ENCODE assay signal across 10 mouse cellular contexts in the genomic region with DNA sequence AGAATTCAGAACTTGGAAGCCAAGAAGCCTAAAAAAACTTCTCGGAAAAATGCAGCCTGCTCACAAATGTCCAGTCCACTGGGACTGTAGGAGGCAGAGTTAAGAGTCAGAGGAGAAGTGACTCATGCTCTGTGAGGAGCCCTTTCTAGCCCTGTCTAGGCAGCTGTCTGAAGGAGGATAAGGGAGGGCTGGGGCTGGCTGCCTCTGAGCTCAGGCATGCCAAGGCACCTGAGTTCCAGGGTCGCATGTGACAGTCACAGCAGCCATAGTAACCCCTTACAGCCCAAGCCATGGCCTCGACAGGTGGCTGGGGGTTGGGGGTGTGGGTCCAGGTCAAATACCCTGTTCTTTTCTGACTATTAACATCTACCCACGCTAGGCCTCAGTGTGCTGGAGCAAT. TPM values are rescaled to one million over a fixed set of nuclear protein-coding genes. Genes with fewer than 3 reads are reported as not detected.
DNase-seq lines count a peak whose midpoint lies in the region; ATAC-seq lines count a peak whose summit lies in the region.
"Had no signal": no experiment of that assay in that cellular context is flagged by ENCODE, and none has a peak within 500 bp of the region (broad histone marks: within the 10 kb centered on the region; RNA-seq: fewer than 3 reads in every experiment).

No protein-coding gene starts in this region.

- WGBS in neural tube, embryonic 14.5 days, result 72% methylated on average over 4 of the region's 4 CpGs
- WGBS in forebrain, embryonic 15.5 days, result 73% methylated on average over 4 of the region's 4 CpGs

- no peaks in the 10 kb centered on the region for H3K4me1 ChIP-seq in neural tube, embryonic 14.5 days (ENCODE audit: control insufficient read depth, insufficient read depth, low read length)
- no peaks in the 10 kb centered on the region for H3K4me1 ChIP-seq in forebrain, embryonic 15.5 days

- DNase-seq in neural tube, embryonic 10.5 days (ENCODE audit: extremely low spot score, low spot score), result no peak
- DNase-seq in adrenal gland, adult 8-10 months, result peak; percentile 31
- DNase-seq in gastrocnemius, postnatal 4 days (ENCODE audit: low spot score in 2 of 2), result peak; percentile 29 to 57
- peak; percentile 34 for DNase-seq in lung, postnatal 25 days (ENCODE audit: low spot score)
- DNase-seq in cerebellum, adult 11 months, result no peak
- no peak for DNase-seq in frontal cortex, postnatal 10 days (ENCODE audit: low spot score in 2 of 2)
- DNase-seq: forebrain, postnatal 0 days; liver, embryonic 13.5 days had no signal

- H3K4me3 ChIP-seq in neural tube, embryonic 14.5 days (ENCODE audit: low read depth, low read length), result no peak overlapping the region
- no peak overlapping the region for H3K4me3 ChIP-seq in forebrain, embryonic 15.5 days
- H3K4me3 ChIP-seq: liver, embryonic 13.5 days had no signal

- H3K27me3 ChIP-seq in neural tube, embryonic 14.5 days (ENCODE audit: control insufficient read depth, insufficient read depth, low read length), result no peaks in the 10 kb centered on the region
- H3K27me3 ChIP-seq in forebrain, embryonic 15.5 days, result no peaks in the 10 kb centered on the region
- H3K27me3 ChIP-seq: liver, embryonic 13.5 days had no signal

- no peak overlapping the region for H3K9ac ChIP-seq in neural tube, embryonic 14.5 days (replicated peaks; ENCODE audit: low read depth, low read length)
- H3K9ac ChIP-seq in forebrain, embryonic 15.5 days (replicated peaks), result no peak overlapping the region
- H3K9ac ChIP-seq: forebrain, postnatal 0 days; liver, embryonic 13.5 days had no signal

- H3K36me3 ChIP-seq in neural tube, embryonic 14.5 days (ENCODE audit: control insufficient read depth, insufficient read depth, low read length), result no peaks in the 10 kb centered on the region
- H3K36me3 ChIP-seq in forebrain, embryonic 15.5 days, result no peaks in the 10 kb centered on the region

- no peak overlapping the region for H3K27ac ChIP-seq in neural tube, embryonic 14.5 days (ENCODE audit: low read depth, low read length)
- H3K27ac ChIP-seq in forebrain, embryonic 15.5 days (replicated peaks), result no peak overlapping the region
- H3K27ac ChIP-seq: liver, embryonic 13.5 days had no signal

- no peaks in the 10 kb centered on the region for H3K9me3 ChIP-seq in neural tube, embryonic 14.5 days (ENCODE audit: control insufficient read depth, low read length)
- no peaks in the 10 kb centered on the region for H3K9me3 ChIP-seq in forebrain, embryonic 15.5 days
- H3K9me3 ChIP-seq: liver, embryonic 13.5 days had no signal

- ATAC-seq in neural tube, embryonic 14.5 days (ENCODE audit: low read depth), result 0 out of 2 replicates have a peak, but pooled peaks have one; percentile 42
- no peak for ATAC-seq in forebrain, embryonic 15.5 days (replicated peaks)
- ATAC-seq: forebrain, postnatal 0 days had no signal

- no peak overlapping the region for H3K4me2 ChIP-seq in neural tube, embryonic 14.5 days (ENCODE audit: low read depth, low read length)
- H3K4me2 ChIP-seq in forebrain, embryonic 15.5 days (replicated peaks), result no peak overlapping the region
- H3K4me2 ChIP-seq: liver, embryonic 13.5 days had no signal

RNA-seq across cellular contexts. Expression of a gene that starts 57.5 kb away (rescaled TPM):
- 0.95 and 1.9 TPM in 2 replicates for polyA plus RNA-seq in neural tube, embryonic 14.5 days (2014; fragmentation: Nextera tagmentation; extraction: Ambion mirVana)
- 1 to 10 TPM; 2.7 to 4.0 (median 3.6) TPM for total RNA-seq in adrenal gland, adult 8-10 months (2022)
- 1 to 10 TPM; 2.9 to 5.0 TPM for total RNA-seq in gastrocnemius, postnatal 4 days (2021)
- polyA plus RNA-seq in forebrain, embryonic 15.5 days (2015; fragmentation: Nextera tagmentation; extraction: Ambion mirVana), result 1.3 and 2.0 TPM in 2 replicates

Comparison
In these comparisons a context has a peak if more than half of its experiments do, and no peak if none do; other contexts are left out.
1. DNase-seq: peak in adrenal gland, adult 8-10 months (single experiment), gastrocnemius, postnatal 4 days (2 of 2) and lung, postnatal 25 days (single experiment); none in neural tube, embryonic 10.5 days (single experiment), cerebellum, adult 11 months (single experiment) and frontal cortex, postnatal 10 days (0 of 2).